Mouse (Mus musculus): Measurements from ENCODE around the gene Sry.

Gene Sry

DNA sequence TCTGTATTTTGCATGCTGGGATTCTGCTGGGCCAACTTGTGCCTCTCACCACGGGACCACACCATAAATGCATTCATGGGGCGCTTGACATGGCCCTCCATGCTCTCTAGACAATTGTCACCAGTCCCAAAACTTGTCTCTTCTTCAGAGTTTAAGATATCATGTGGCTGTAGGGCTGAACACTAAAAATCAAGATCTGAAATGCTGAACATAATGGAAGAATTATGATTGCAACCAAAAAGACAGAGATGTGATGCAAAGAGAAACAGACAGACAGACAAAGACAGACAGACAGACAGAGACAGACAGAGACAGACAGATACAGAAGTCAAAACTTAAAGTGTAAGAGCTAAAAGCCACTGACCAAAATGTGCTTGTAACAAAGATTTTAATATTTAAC lies at the start of gene Sry:
TSS of gene Sry (minus strand) at position 101 of the 400 bp plus-strand sequence.
- DNase-seq (ENCODE audit: low spot score): no peak
